Mouse (Mus musculus): Measurements from ENCODE around the gene Cand2.

Cand2 gene

DNA sequence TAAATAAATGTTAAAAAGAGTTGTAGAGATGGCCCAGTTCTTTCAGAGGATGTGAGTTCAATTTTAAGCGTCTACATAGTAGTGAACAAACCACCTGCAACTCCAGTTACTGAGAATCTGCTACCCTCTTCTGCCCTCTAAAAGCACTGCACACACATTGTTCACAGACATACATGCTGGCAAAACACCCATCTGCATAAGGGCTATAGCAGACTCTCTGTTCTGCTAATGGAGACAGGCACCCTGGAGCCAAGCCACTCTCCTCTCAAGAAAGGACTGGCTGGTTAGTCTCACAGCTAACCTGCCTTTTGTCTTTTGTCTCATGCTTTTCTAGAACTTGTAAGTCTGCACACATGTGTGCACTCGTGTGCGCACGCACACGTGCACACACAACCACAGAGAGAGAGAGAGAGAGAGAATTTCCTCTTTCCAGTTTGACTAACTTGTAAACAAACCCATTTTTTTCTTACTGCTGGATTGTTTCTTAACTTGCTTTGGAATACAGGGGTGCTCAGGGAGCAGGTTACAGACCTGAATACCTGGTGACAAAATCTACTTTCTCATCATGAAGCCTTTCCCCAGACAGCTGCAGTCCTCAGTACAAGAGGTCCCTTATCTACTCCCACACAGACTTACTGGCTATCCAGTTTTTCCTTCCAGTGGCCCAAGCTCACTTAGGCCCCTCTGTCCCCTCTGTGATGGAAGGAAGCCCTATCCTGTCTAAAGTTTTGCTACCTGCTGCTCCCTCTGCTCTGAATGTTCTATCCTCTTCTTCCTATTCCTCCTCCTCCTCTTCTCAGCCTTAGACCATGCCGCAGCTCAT lies 56.7 kb downstream of the Cand2 start:
- no peak for DNase-seq (ENCODE audit: low spot score)

DNA sequence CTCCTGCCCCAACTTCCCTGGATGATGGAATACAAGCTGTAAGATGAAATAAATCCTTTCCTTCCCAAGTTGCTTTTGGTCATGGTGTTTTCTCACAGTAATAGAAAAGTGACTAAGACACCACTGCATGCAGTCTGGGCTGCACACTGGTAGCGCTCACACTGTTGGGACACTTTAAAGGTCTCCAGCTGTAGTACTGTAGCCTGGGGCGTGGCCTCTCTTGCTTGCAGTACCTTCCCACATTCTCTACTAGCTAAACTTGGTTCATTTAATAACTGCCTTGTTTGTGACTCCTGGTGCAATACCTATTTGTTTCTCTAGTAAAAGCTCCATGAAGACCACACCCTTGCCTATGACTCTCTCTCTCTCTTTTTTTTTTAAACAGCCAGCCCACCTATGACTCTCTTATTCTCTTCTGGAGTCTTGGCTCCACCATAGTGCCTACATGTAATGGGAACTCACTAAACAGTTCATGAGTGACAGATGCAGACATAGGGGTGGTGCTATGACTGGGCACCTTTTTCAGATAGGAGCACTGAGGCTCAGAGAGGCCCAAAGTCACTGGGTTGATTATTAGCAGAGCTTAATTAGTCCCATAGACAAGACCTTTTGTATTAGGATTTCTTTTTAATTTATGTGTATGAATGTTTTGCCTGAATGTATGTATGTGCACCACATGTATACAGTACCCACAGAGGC lies 58.0 kb downstream of the Cand2 start:
- no peak for DNase-seq (ENCODE audit: low spot score)

DNA sequence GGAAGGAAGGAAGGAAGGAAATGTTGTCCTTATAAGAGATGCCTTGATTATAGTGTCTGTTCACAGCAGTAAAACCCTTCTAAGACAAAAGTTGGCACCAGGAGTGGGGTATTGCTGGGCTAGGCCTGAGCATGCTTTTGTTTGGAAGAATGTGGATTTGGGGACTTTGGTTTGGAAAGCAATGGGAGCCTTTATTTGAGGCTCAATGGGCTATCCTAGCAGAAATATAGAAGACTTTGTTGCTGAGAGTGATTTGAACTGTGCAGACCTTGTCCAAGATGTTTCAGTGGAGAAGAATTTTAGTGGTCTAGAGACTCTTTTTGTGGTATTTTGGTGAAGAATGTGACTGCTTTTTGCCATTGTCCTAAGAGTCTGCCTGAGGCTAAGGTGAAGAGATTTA lies 59.5 kb downstream of the Cand2 start:
- no peak for DNase-seq (ENCODE audit: low spot score)

DNA sequence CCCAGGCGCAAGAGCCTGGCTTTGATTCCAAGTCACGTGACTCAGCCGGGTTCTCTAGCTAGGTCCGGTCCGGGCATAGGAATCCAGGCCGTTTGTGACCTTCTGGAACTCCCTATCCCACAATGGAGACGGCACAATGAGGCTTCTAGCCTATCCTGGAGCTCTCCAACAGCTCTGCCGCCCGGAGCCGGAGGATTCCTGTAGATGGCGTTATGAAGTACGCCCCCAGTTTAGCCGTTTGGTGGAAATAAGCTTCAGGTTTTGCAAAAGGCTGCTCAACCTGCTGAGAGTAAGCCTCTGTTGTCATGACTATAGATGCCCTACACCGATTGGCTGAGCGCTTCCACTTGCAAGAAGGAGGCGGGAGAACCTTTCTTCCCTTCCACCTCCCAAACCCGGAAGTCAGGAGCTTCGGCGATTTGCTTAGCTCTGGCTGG lies 63.8 kb downstream of the Cand2 start, which contains the start of gene Efcab12:
Gene Efcab12 (minus strand): TSS at position 252 of the 437 bp plus-strand sequence.
- peak; percentile 66 for DNase-seq (ENCODE audit: low spot score)

DNA sequence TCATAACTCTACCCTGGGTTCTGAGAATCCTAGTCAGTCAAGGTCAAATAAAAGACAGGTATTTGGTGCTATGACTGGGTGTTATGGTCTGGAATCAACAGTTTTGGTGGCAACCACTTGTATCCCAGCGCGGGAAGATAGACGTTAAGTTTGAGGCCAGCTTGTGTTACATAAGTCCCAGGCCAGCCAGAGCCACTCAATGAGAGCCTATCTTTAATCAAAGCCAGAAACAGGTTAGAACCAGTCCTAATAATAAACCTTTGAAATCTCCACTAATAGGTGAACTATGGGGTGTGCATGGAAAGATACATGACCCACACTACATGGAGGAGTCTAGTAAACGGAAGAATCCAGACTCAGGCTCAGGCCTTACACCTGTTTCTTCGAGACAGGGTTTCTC lies 64.4 kb downstream of the Cand2 start:
- no peak for DNase-seq (ENCODE audit: low spot score)

DNA sequence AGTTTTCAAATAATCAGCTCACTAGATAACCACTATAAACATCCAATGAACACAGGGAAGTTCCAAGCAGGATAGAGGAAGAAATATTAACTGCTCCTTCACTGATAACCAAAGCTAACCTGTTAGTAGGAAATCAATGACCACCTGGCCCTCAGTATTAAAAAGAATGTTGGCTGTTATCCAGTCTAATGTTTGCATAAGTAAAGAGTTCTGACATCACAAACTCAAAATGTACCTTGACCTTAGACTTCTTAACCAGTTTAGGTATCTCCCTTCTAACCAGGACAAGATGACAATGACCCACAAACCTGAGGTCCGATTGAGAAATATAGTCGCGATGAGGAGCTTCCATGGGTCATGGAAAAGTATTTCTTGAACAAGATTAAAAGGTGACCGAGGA lies 70.7 kb downstream of the Cand2 start:
- no peak for DNase-seq (ENCODE audit: low spot score)

DNA sequence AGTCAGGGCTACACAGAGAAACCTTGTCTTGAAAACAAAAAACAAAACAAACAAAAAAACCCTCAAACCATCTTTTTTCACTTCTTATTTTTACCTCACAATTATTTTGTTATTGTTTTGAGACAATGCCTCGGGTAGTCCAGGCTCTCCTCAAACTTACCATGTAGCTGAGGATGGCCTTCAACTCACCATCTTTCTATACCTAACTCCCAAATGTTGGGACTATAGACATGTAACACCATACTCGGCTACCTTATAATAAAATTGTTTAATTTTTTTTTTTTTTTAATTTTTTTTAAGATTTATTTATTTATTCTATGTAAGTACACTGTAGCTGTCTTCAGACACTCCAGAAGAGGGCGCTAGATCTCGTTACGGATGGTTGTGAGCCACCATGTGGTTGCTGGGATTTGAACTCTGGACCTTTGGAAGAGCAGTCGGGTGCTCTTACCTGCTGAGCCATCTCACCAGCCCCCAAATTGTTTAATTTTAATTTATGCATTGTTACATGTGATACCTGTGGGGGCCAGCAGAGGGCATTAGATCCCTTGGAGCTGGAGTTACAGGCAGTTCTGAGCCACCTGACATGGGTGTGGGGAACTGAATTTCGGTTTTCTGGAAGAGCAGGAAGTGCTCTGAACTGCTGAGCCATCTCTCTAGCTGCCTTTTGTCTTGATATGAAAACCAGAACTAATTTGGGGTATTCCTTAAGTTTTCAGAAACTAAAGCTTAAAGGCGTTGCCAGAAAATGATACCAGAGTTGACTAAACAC lies 72.5 kb downstream of the Cand2 start:
- peak; percentile 76 for DNase-seq (ENCODE audit: low spot score)

DNA sequence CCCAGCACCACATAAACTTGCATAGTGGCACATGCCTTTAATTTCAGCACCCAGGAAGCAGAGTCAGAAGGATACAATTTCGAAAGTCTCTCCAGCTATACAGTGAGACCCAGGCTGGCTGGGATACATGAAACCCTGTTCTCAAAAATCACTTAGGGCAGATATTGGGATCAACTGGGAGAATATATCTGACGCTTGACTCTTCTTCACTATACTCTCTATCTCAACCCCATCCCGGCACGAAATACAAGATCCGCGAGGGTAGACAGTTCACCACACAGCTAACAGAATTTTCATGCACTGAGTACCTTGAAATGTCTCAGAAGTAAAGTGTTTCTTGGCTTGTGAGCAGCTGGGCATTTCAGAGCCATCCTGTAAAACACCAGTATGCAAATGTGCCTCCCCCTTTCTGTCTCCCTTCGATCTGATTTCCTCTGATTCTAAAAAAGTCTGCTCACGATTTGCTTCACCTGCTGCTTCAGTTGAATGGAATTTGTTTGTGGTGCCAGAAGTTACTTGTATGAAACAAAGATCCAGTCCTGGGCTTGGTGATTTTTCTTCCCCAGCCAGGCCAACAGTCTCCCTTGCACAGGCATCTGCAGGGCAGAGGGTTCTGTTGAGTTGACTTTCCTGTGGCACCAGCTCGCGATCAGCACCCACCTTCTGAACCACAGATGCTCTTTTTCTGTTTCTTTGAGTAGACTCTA lies 74.4 kb downstream of the Cand2 start:
- DNase-seq (ENCODE audit: low spot score): no peak

DNA sequence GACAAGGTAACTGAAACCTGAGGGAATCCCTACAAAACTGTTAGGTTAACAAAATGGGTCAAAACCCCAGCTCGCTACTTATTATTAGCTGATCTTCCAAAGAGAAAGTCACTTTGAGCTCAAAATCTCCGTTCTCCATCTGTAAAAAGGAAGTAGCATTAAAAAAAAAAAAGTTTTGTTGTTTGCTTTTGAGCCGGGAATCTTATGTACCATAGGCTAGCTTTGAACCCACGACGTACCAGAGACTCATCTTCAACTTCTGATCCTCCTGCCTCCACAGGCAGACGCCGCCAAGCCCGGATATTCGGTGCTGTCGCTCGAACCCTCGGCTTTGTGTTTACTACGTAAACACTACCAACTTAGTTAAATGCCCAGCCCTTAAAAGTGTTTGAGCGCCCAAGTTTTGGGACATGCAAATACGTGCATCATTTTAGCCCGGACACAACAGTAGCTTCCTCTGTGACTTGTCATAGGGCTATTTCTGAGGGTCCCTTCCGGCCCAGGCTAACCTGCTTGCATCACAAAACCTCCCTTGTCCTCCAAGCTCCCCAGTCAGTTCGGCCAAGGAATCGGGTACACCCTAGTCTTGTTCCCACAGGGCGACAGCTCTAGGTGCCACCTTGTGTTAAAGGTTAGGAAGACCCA lies 78.2 kb downstream of the Cand2 start:
- DNase-seq (ENCODE audit: low spot score): no peak

DNA sequence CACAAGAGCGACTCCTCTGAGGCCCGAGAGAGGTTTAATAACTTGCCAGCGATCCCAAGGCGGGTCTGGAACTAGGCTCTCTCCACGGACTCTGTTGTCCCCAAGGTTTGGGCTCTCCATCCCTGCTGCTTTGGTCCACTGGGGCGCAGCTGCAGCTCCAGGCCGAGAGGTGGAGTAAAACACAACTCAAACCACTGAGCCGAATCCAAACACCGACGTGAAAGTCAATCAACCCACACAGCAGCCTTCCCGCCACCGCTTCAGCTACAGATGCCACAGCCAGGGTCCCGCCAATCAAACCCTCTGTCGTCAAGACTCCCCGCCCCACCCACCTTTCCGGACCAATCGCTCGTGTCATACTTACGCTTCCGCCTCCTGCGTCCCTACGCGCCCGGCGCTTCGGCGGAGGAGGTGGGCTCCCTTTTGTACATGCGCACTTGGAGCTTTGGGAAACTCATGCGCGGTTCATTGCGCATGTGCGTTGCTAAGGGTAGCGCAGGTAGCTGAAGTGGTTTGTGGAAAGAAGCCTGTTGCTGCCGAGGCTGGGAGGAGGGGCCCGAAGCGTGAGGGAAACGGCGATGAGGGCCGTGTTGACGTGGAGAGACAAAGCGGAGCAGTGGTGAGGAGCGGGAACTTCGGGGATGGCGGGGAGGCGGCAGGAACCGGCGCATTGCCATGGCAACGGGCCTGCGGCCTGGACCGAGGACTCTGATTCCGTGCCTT lies 78.9 kb downstream of the Cand2 start, which contains the start of the genes Mbd4 and Ift122:
Gene Mbd4 (minus strand): TSS at position 281 of the 723 bp plus-strand sequence.
Gene Ift122 (plus strand): TSS at position 380 of the 723 bp plus-strand sequence.
- DNase-seq (ENCODE audit: low spot score): peak; percentile 100

DNA sequence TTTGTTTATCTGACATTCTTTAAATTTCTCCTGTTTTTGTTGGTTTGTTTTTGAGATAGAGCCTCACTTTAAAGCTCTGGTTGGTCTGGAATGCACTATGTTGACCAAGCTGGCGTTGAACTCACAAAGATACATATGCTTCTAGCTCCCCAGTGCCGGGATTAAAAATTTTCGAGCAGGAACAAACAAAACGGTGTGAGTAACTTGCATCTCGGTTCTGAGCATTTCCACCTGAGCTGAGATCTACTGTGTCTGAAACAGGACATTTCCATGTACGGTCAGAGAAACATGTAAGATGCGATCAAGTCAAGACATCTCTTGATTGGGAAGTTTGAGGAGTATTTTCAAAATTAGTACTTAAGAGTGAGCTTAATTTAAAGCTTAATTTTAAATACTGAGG lies 79.6 kb downstream of the Cand2 start:
- DNase-seq (ENCODE audit: low spot score): no peak

DNA sequence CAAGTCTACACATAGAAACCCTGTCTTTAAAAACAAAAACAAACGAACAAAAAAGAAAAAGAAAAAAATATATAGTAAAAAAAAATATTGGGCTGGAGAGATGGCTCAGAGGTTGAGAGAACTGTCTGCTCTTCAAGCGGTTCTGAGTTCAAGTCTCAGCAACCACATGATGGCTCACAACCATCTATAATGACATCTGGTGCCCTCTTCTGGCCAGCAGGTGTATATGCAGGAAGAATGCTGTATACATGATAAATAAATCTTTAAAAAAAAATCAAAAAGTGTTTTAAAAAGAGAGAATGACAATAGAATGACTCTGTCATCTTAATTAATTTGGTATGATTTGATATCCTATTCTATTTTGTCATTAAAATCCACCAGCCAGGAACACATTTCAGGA lies 80.1 kb downstream of the Cand2 start:
- peak; percentile 24 for DNase-seq (ENCODE audit: low spot score)
